ENCODE assay signal across 11 mouse cellular contexts in the genomic region with DNA sequence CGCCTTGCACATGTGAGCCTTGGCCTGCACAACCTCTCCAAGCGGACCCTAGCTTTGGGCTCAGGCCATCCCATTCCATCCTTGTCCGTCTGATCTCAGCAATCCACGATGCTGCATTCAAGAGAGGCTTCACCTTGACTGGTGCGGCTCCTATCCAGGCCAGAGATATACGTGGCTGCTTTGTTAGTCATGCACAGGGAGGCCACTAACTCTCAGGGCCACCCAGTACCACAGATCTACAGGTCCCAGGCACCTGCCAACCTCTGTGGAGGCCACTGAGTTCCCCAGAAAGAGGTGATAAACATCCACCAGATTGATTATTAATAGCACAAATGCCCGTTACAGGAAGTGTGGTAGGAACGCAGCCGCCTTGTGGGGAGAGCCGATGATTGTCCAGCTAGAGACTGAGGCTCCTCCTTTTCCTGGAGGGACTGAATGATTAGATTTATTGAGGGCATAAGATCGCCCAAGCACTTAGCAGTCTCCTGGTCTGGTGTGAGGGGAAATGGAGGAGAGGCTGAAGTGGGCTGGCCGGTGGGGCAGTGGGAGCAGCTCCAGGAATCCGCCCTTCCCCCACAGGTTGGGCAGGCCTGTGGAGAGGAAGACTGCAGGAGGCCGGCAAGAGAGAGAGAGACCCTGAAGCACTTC. TPM values are rescaled to one million over a fixed set of nuclear protein-coding genes. Genes with fewer than 3 reads are reported as not detected.
DNase-seq lines count a peak whose midpoint lies in the region; ATAC-seq lines count a peak whose summit lies in the region.
"Had no signal": no experiment of that assay in that cellular context is flagged by ENCODE, and none has a peak within 500 bp of the region (broad histone marks: within the 10 kb centered on the region; RNA-seq: fewer than 3 reads in every experiment).

No protein-coding gene starts in this region.

- WGBS in heart, embryonic 14.5 days = 42% methylated on average over 14 of the region's 14 CpGs
- WGBS in intestine, embryonic 16.5 days = 38% methylated on average over 14 of the region's 14 CpGs
- 52% methylated on average over 14 of the region's 14 CpGs for WGBS in limb, embryonic 11.5 days

- H3K36me3 ChIP-seq in heart, embryonic 14.5 days (ENCODE audit: control insufficient read depth, insufficient read depth, low read length) = no peaks in the 10 kb centered on the region
- no peaks in the 10 kb centered on the region for H3K36me3 ChIP-seq in intestine, embryonic 16.5 days (ENCODE audit: control insufficient read depth, insufficient read depth, low read length)
- H3K36me3 ChIP-seq in limb, embryonic 11.5 days (ENCODE audit: control insufficient read depth, insufficient read depth, low read length) = no peaks in the 10 kb centered on the region
- H3K36me3 ChIP-seq: limb, embryonic 13.5 days had no signal

- H3K4me1 ChIP-seq in heart, embryonic 14.5 days (ENCODE audit: control insufficient read depth in 2 of 2, insufficient read depth in 2 of 2, low read length in 2 of 2) = peaks cover 20 to 21% of the 10 kb centered on the region in 2 experiments
- peaks cover 8% of the 10 kb centered on the region for H3K4me1 ChIP-seq in intestine, embryonic 16.5 days (ENCODE audit: control insufficient read depth, insufficient read depth, low read length)
- H3K4me1 ChIP-seq in limb, embryonic 11.5 days (ENCODE audit: control insufficient read depth, insufficient read depth, low read length) = peaks cover 8% of the 10 kb centered on the region

- ATAC-seq in heart, embryonic 14.5 days (ENCODE audit: insufficient number of reproducible peaks, insufficient read depth, low FRiP score, low read depth) = no peak
- peak; percentile 72 for ATAC-seq in intestine, embryonic 16.5 days
- ATAC-seq in limb, embryonic 11.5 days (ENCODE audit: insufficient number of reproducible peaks, low FRiP score, low TSS enrichment, low read depth) = no peak
- ATAC-seq: forebrain, postnatal 0 days had no signal

- no peak overlapping the region for H3K27ac ChIP-seq in heart, embryonic 14.5 days (replicated peaks in 1 of 2; ENCODE audit: control insufficient read depth in 1 of 2, insufficient read depth in 1 of 2, low read depth in 2 of 2, low read length in 2 of 2)
- H3K27ac ChIP-seq in intestine, embryonic 16.5 days (ENCODE audit: low read length) = no peak overlapping the region
- H3K27ac ChIP-seq in limb, embryonic 11.5 days (replicated peaks; ENCODE audit: low read depth, low read length) = no peak overlapping the region
- H3K27ac ChIP-seq: limb, embryonic 13.5 days had no signal

- intact Hi-C loops in heart, postnatal 25 days (cut with DNase I) = no loop called here

- H3K4me2 ChIP-seq in heart, embryonic 14.5 days (ENCODE audit: low read length) = peak overlapping the region; percentile 9; the same call in 1 of the 2 replicates
- H3K4me2 ChIP-seq in intestine, embryonic 16.5 days (ENCODE audit: low read depth, low read length) = no peak overlapping the region
- no peak overlapping the region for H3K4me2 ChIP-seq in limb, embryonic 11.5 days (ENCODE audit: low read depth, severe bottlenecking)
- H3K4me2 ChIP-seq: limb, embryonic 13.5 days had no signal

- no peaks in the 10 kb centered on the region for H3K9me3 ChIP-seq in heart, embryonic 14.5 days (ENCODE audit: control insufficient read depth, low read length)
- H3K9me3 ChIP-seq in intestine, embryonic 16.5 days (ENCODE audit: control insufficient read depth, low read length) = no peaks in the 10 kb centered on the region
- no peaks in the 10 kb centered on the region for H3K9me3 ChIP-seq in limb, embryonic 11.5 days (ENCODE audit: control insufficient read depth, low read length)
- H3K9me3 ChIP-seq: limb, embryonic 13.5 days had no signal

- no peaks in the 10 kb centered on the region for H3K27me3 ChIP-seq in heart, embryonic 14.5 days (ENCODE audit: control insufficient read depth, insufficient read depth, low read length)
- H3K27me3 ChIP-seq in intestine, embryonic 16.5 days (replicated peaks; ENCODE audit: control insufficient read depth, insufficient read depth, low read length) = no peaks in the 10 kb centered on the region
- H3K27me3 ChIP-seq in limb, embryonic 11.5 days (ENCODE audit: control insufficient read depth, insufficient read depth, low read length) = no peaks in the 10 kb centered on the region

- H3K9ac ChIP-seq in heart, embryonic 14.5 days (ENCODE audit: low read length) = no peak overlapping the region
- H3K9ac ChIP-seq in intestine, embryonic 16.5 days (ENCODE audit: low read depth, low read length) = peak overlapping the region; percentile 25; the same call in 1 of the 2 replicates
- 0 out of 2 replicates have a peak overlapping the region, but pooled peaks have one; percentile 23 for H3K9ac ChIP-seq in limb, embryonic 11.5 days (ENCODE audit: low read length)
- H3K9ac ChIP-seq: forebrain, postnatal 0 days; limb, embryonic 13.5 days had no signal

- no peak for DNase-seq in heart, postnatal 25 days (ENCODE audit: low spot score)
- peak; percentile 45 for DNase-seq in MN1 (ENCODE audit: low spot score)
- peak; percentile 47 for DNase-seq in limb, embryonic 11.5 days (ENCODE audit: low spot score)
- no peak for DNase-seq in retina, embryonic 14.5 days (ENCODE audit: low spot score)
- no peak for DNase-seq in thymus, postnatal 36 days
- no peak for DNase-seq in natural killer cell, adult 2 months (ENCODE audit: low spot score in 2 of 2)
- DNase-seq: forebrain, postnatal 0 days had no signal

- H3K4me3 ChIP-seq in heart, embryonic 14.5 days (ENCODE audit: control insufficient read depth in 1 of 2, insufficient read depth in 1 of 2, low read depth in 1 of 2, low read length in 2 of 2) = no peak overlapping the region
- no peak overlapping the region for H3K4me3 ChIP-seq in intestine, embryonic 16.5 days (ENCODE audit: low read length)
- H3K4me3 ChIP-seq in limb, embryonic 11.5 days (ENCODE audit: low read depth, low read length) = no peak overlapping the region
- H3K4me3 ChIP-seq: limb, embryonic 13.5 days; myocyte had no signal

RNA-seq across cellular contexts. Expression of gene Ubac1, which starts 19.7 kb away (rescaled TPM):
- 113 and 114 TPM in 2 replicates for polyA plus RNA-seq in heart, embryonic 14.5 days (2014; fragmentation: Nextera tagmentation; extraction: Ambion mirVana)
- 10 to 100 TPM; 90.4 to 92.4 TPM for total RNA-seq in heart, postnatal 25 days (2021)
- 75.8 and 80.1 TPM in 2 replicates for polyA plus RNA-seq in intestine, embryonic 16.5 days (2015; fragmentation: Nextera tagmentation; extraction: Ambion mirVana)
- 98.7 and 110 TPM in 2 replicates for polyA plus RNA-seq in limb, embryonic 11.5 days (2014; fragmentation: Nextera tagmentation; extraction: Ambion mirVana)

RNA-seq across cellular contexts. Expression of gene Camsap1, which starts 58.2 kb away (rescaled TPM):
- polyA plus RNA-seq in heart, embryonic 14.5 days (2014; fragmentation: Nextera tagmentation; extraction: Ambion mirVana) = 15.5 and 18.6 TPM in 2 replicates
- total RNA-seq in heart, postnatal 25 days (2021) = 10 to 100 TPM; 34.2 to 36.2 TPM
- polyA plus RNA-seq in intestine, embryonic 16.5 days (2015; fragmentation: Nextera tagmentation; extraction: Ambion mirVana) = 3.3 and 4.2 TPM in 2 replicates
- 29.5 and 36.8 TPM in 2 replicates for polyA plus RNA-seq in limb, embryonic 11.5 days (2014; fragmentation: Nextera tagmentation; extraction: Ambion mirVana)

Comparison
In these comparisons a context has a peak if more than half of its experiments do, and no peak if none do; other contexts are left out.
1. DNase-seq: peak in MN1 (single experiment) and limb, embryonic 11.5 days (single experiment); none in heart, postnatal 25 days (single experiment), retina, embryonic 14.5 days (single experiment), thymus, postnatal 36 days (0 of 2) and natural killer cell, adult 2 months (0 of 2).